Mouse (Mus musculus) hindbrain, embryonic 14.5 days (tissue): ENCODE data around the gene Topors. TPM values are rescaled to one million over a fixed set of nuclear protein-coding genes. Genes with fewer than 3 reads are reported as not detected.

Experiments used
- ATAC-seq: fragments of 200-750 bp; cut with Nextera tagmentation; 2 replicates; pipeline ENCODE4 v1.8.0; 2017; ENCODE audit warnings: moderate number of reproducible peaks, mild to moderate bottlenecking, moderate TSS enrichment, moderate library complexity; ENCODE audit not compliant: low FRiP score
- DNase-seq: peaks from one replicate; pipeline ENCODE4 v3.0.0-alpha.2; 2015; ENCODE audit warnings: low spot score
- H3K27ac ChIP-seq: fragments of 300-500 bp; sonication (generic); 2 replicates; pipeline ENCODE4 v1.5.1; 2014; ENCODE audit warnings: mild to moderate bottlenecking, moderate library complexity
- H3K27me3 ChIP-seq: fragments of 300-500 bp; sonication (generic); 2 replicates; pipeline ENCODE4 v1.6.1; 2014; ENCODE audit warnings: mild to moderate bottlenecking, low read length, mixed read lengths; ENCODE audit not compliant: control insufficient read depth, insufficient read depth
- H3K36me3 ChIP-seq: fragments of 300-500 bp; sonication (generic); replicated peaks from 2 replicates; pipeline ENCODE4 v1.6.1; 2014; ENCODE audit not compliant: control insufficient read depth, insufficient read depth
- H3K4me1 ChIP-seq: fragments of 300-500 bp; sonication (generic); replicated peaks from 2 replicates; pipeline ENCODE4 v1.6.1; 2014; ENCODE audit warnings: antibody characterized with exemption, low read length, mixed read lengths; ENCODE audit not compliant: control insufficient read depth, insufficient read depth
- H3K4me2 ChIP-seq: fragments of 300-500 bp; sonication (generic); replicated peaks from 2 replicates; pipeline ENCODE4 v1.6.1; 2014; ENCODE audit warnings: mild to moderate bottlenecking, moderate library complexity
- H3K4me3 ChIP-seq: fragments of 300-500 bp; sonication (generic); replicated peaks from 2 replicates; pipeline ENCODE4 v1.5.1; 2014; ENCODE audit warnings: mild to moderate bottlenecking, low read length
- H3K9ac ChIP-seq: fragments of 300-500 bp; sonication (generic); 2 replicates; pipeline ENCODE4 v1.6.1; 2014
- H3K9me3 ChIP-seq: fragments of 300-500 bp; sonication (generic); 2 replicates; pipeline ENCODE4 v1.6.1; 2016; ENCODE audit warnings: low read length; ENCODE audit not compliant: control insufficient read depth
- WGBS: fragments of 180-500 bp; shearing (Covaris S2); extraction: QIAGEN DNeasy Blood & Tissue Kit; methylation state at CpG from one replicate; pipeline ENCODE4 v1.1.7; 2014; 5-methylcytosine and 5-hydroxymethylcytosine counted together
- polyA plus RNA-seq: library from polyadenylated mRNA; unstranded; fragments of >200 nt; fragmentation: Nextera tagmentation; extraction: Ambion mirVana; gene quantifications from 2 replicates; pipeline ENCODE4 v1.2.1, GENCODE M21; 2014

Topors gene
- 31.8 and 32.7 TPM in 2 replicates for polyA plus RNA-seq

GRCm38 (mm10) chr4:40269430-40270032, at the start of gene Topors, which contains the start of gene Smim27:
Topors (minus strand) TSS chr4:40269850.
Smim27 (plus strand) TSS chr4:40269579.
- Histone ChIP-seq H3K9me3 (no peaks in the 10 kb centered on the region), H3K4me1 (peaks cover 19% of the 10 kb centered on the region), H3K9ac (peak within 1 kb of the TSS; percentile 86), H3K36me3 (peaks cover 30% of the 10 kb centered on the region), H3K4me3 (peak within 1 kb of the TSS; percentile 83), H3K27ac (peak within 1 kb of the TSS; percentile 94), H3K4me2 (peak within 1 kb of the TSS; percentile 90), H3K27me3 (no peaks in the 10 kb centered on the region)
- WGBS = under 1% methylated on average over 38 of the region's 38 CpGs
- ATAC-seq (peak; percentile 94), DNase-seq (peak; percentile 96)

GRCm38 (mm10) chr4:40317404-40317803, 47.8 kb upstream of the Topors start:
- Histone ChIP-seq H3K36me3 (no peaks in the 10 kb centered on the region), H3K9me3 (no peaks in the 10 kb centered on the region), H3K9ac (no peak overlapping the region), H3K4me3 (no peak overlapping the region), H3K4me1 (no peaks in the 10 kb centered on the region), H3K27me3 (no peaks in the 10 kb centered on the region), H3K27ac (no peak overlapping the region), H3K4me2 (no peak overlapping the region)
- WGBS = 69% methylated on average over 3 of the region's 3 CpGs
- ATAC-seq (no peak), DNase-seq (no peak)

GRCm38 (mm10) chr4:40313026-40313425, 43.4 kb upstream of the Topors start:
- no peak overlapping the region for H3K4me3 ChIP-seq
- H3K9me3 ChIP-seq = no peaks in the 10 kb centered on the region
- no peaks in the 10 kb centered on the region for H3K36me3 ChIP-seq
- H3K4me2 ChIP-seq = no peak overlapping the region
- no peak overlapping the region for H3K27ac ChIP-seq
- ATAC-seq = no peak
- H3K9ac ChIP-seq = no peak overlapping the region
- H3K27me3 ChIP-seq = no peaks in the 10 kb centered on the region
- DNase-seq = no peak
- WGBS = 81% methylated on average over 6 of the region's 6 CpGs
- H3K4me1 ChIP-seq = 0 out of 2 replicates have a peak, but pooled peaks cover 3% of the 10 kb centered on the region

- no peak for ATAC-seq
- Histone ChIP-seq H3K36me3 (no peaks in the 10 kb centered on the region), H3K9ac (no peak overlapping the region), H3K27me3 (no peaks in the 10 kb centered on the region), H3K4me1 (0 out of 2 replicates have a peak, but pooled peaks cover 3% of the 10 kb centered on the region), H3K27ac (no peak overlapping the region), H3K4me3 (no peak overlapping the region), H3K4me2 (no peak overlapping the region), H3K9me3 (no peaks in the 10 kb centered on the region)
- WGBS = 100% methylated on average over 1 of the region's 1 CpGs
- DNase-seq = no peak
Measured at GRCm38 (mm10) chr4:40312213-40312612, 42.6 kb upstream of the Topors start.

- no peaks in the 10 kb centered on the region for H3K36me3 ChIP-seq
- 0 out of 2 replicates have a peak, but pooled peaks cover 3% of the 10 kb centered on the region for H3K4me1 ChIP-seq
- ATAC-seq = no peak; the same call in 1 of the 2 replicates
- H3K4me2 ChIP-seq = no peak overlapping the region
- DNase-seq = no peak
- H3K4me3 ChIP-seq = no peak overlapping the region
- H3K27ac ChIP-seq = no peak overlapping the region
- WGBS = 71% methylated on average over 11 of the region's 11 CpGs
- H3K9me3 ChIP-seq = no peaks in the 10 kb centered on the region
- H3K27me3 ChIP-seq = no peaks in the 10 kb centered on the region
- H3K9ac ChIP-seq = no peak overlapping the region
Measured at GRCm38 (mm10) chr4:40310796-40311383, 41.2 kb upstream of the Topors start.

- H3K9me3 ChIP-seq = no peaks in the 10 kb centered on the region
- 0 out of 2 replicates have a peak, but pooled peaks cover 3% of the 10 kb centered on the region for H3K4me1 ChIP-seq
- H3K27ac ChIP-seq = no peak overlapping the region
- DNase-seq = no peak
- no peaks in the 10 kb centered on the region for H3K27me3 ChIP-seq
- H3K9ac ChIP-seq = no peak overlapping the region
- ATAC-seq = no peak
- H3K4me3 ChIP-seq = no peak overlapping the region
- no peak overlapping the region for H3K4me2 ChIP-seq
- no peaks in the 10 kb centered on the region for H3K36me3 ChIP-seq
Measured at GRCm38 (mm10) chr4:40309682-40310081, 40.0 kb upstream of the Topors start.

- DNase-seq = no peak
- H3K27ac ChIP-seq = no peak overlapping the region
- H3K9ac ChIP-seq = no peak overlapping the region
- no peak overlapping the region for H3K4me3 ChIP-seq
- H3K4me1 ChIP-seq = no peaks in the 10 kb centered on the region
- H3K27me3 ChIP-seq = no peaks in the 10 kb centered on the region
- 88% methylated on average over 10 of the region's 10 CpGs for WGBS
- ATAC-seq = no peak
- no peaks in the 10 kb centered on the region for H3K9me3 ChIP-seq
- no peaks in the 10 kb centered on the region for H3K36me3 ChIP-seq
- H3K4me2 ChIP-seq = no peak overlapping the region
Measured at GRCm38 (mm10) chr4:40302445-40303125, 32.9 kb upstream of the Topors start.

- Histone ChIP-seq H3K27ac (no peak overlapping the region), H3K9ac (no peak overlapping the region), H3K9me3 (no peaks in the 10 kb centered on the region), H3K27me3 (no peaks in the 10 kb centered on the region), H3K36me3 (no peaks in the 10 kb centered on the region), H3K4me3 (no peak overlapping the region), H3K4me2 (peak overlapping the region; percentile 42), H3K4me1 (no peaks in the 10 kb centered on the region)
- peak; percentile 94 for DNase-seq
- WGBS = 15% methylated on average over 16 of the region's 16 CpGs
- peak; percentile 87 for ATAC-seq
Measured at GRCm38 (mm10) chr4:40301076-40301789, 31.6 kb upstream of the Topors start.

GRCm38 (mm10) chr4:40299169-40299568, 29.5 kb upstream of the Topors start:
- WGBS = 85% methylated on average over 5 of the region's 5 CpGs
- H3K4me1 ChIP-seq = no peaks in the 10 kb centered on the region
- no peak for DNase-seq

More at GRCm38 (mm10) chr4:40299169-40299568, 29.5 kb upstream of the Topors start:
- H3K27ac ChIP-seq = no peak overlapping the region
- H3K36me3 ChIP-seq = no peaks in the 10 kb centered on the region
- H3K4me2 ChIP-seq = no peak overlapping the region
- H3K9ac ChIP-seq = no peak overlapping the region
- H3K27me3 ChIP-seq = no peaks in the 10 kb centered on the region
- no peak for ATAC-seq
- no peak overlapping the region for H3K4me3 ChIP-seq
- H3K9me3 ChIP-seq = no peaks in the 10 kb centered on the region
